ENCODE assay signal across 7 mouse cellular contexts in the genomic region with DNA sequence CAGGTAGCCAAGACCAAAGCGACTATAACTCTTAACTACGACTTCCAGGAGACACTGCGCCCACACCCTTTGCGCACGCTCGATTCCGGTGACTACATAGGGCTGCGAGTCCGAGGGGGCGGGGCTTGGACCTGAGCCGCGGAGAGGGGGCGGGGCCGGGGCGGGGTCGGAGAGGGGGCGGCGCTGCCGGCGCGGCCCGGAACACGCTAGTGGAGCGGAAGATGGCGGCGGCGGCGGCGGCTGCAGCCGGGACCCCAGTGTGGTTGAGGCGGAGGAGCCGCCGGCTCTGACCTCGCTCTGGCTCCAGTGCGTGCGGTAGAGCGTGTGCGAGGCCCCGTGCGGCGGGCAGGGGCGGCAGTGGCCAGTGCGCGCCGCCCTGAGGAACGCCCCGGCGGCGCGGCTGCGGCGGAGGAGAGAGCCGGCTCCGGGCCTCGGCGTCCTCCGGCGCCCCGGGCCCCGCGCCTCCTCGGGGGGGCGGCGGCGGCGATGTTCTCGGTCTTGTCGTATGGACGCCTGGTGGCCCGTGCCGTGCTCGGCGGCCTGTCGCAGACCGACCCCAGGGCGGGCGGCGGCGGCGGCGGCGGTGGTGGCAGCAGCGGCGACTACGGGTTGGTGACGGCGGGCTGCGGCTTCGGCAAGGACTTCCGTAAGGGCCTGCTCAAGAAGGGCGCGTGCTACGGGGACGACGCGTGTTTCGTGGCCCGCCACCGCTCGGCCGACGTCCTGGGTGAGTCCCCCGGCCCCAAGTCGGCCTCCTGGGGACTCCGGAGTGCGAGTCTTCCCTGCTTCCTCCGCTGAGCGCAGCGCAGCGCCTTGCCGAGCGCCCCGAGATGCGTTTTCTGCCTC. TPM values are rescaled to one million over a fixed set of nuclear protein-coding genes. Genes with fewer than 3 reads are reported as not detected.
DNase-seq lines count a peak whose midpoint lies in the region; ATAC-seq lines count a peak whose summit lies in the region.

A gene (plus strand): TSS at position 183 of the 846 bp plus-strand sequence.

- H3K4me2 ChIP-seq in intestine, embryonic 16.5 days (ENCODE audit: low read depth, low read length) = peak within 1 kb of the TSS; percentile 88
- H3K4me2 ChIP-seq in midbrain, embryonic 11.5 days = peak within 1 kb of the TSS; percentile 98

- no peaks in the 10 kb centered on the region for H3K36me3 ChIP-seq in intestine, embryonic 16.5 days (ENCODE audit: control insufficient read depth, insufficient read depth, low read length)
- H3K36me3 ChIP-seq in midbrain, embryonic 11.5 days (ENCODE audit: control insufficient read depth, insufficient read depth, low read length) = no peaks in the 10 kb centered on the region

- H3K9ac ChIP-seq in intestine, embryonic 16.5 days (ENCODE audit: low read depth, low read length) = peak within 1 kb of the TSS; percentile 95
- peak within 1 kb of the TSS; percentile 88 for H3K9ac ChIP-seq in midbrain, embryonic 11.5 days (ENCODE audit: low read length)

- H3K27me3 ChIP-seq in intestine, embryonic 16.5 days (replicated peaks; ENCODE audit: control insufficient read depth, insufficient read depth, low read length) = no peaks in the 10 kb centered on the region
- no peaks in the 10 kb centered on the region for H3K27me3 ChIP-seq in midbrain, embryonic 11.5 days (ENCODE audit: control insufficient read depth, insufficient read depth, low read length)

- peaks cover 22% of the 10 kb centered on the region for H3K4me1 ChIP-seq in intestine, embryonic 16.5 days (ENCODE audit: control insufficient read depth, insufficient read depth, low read length)
- H3K4me1 ChIP-seq in midbrain, embryonic 11.5 days (ENCODE audit: control insufficient read depth, insufficient read depth, low read length) = peaks cover 15% of the 10 kb centered on the region

- intact Hi-C loops in left cerebral cortex, postnatal 36 days (cut with DNase I) = loop anchor here (5.0 kb wide), 1 partner anchor 33 kb away; no protein-coding TSS in a partner anchor

- H3K4me3 ChIP-seq in intestine, embryonic 16.5 days (ENCODE audit: low read length) = peak within 1 kb of the TSS; percentile 93
- H3K4me3 ChIP-seq in midbrain, embryonic 11.5 days (ENCODE audit: low read depth, low read length) = peak within 1 kb of the TSS; percentile 99

- H3K27ac ChIP-seq in intestine, embryonic 16.5 days (ENCODE audit: low read length) = peak within 1 kb of the TSS; percentile 64
- H3K27ac ChIP-seq in midbrain, embryonic 11.5 days (ENCODE audit: low read depth, low read length) = peak within 1 kb of the TSS; percentile 78

- peak; percentile 80 for ATAC-seq in intestine, embryonic 16.5 days
- peak; percentile 96 for ATAC-seq in midbrain, embryonic 11.5 days (ENCODE audit: low FRiP score)

- under 1% methylated on average over 98 of the region's 114 CpGs for WGBS in intestine, embryonic 16.5 days
- under 1% methylated on average over 87 of the region's 114 CpGs for WGBS in midbrain, embryonic 11.5 days

- peak; percentile 93 for DNase-seq in adrenal gland, adult 2 months
- peak; percentile 86 for DNase-seq in embryo, embryonic 11.5 days (ENCODE audit: low read depth, low spot score)
- DNase-seq in gastrocnemius, postnatal 4 days (ENCODE audit: low spot score in 2 of 2) = peak; percentile 88 to 92
- DNase-seq in left cerebral cortex, postnatal 36 days (ENCODE audit: low spot score in 2 of 2) = peak; percentile 84 to 87
- peak; percentile 99 for DNase-seq in midbrain, embryonic 11.5 days (ENCODE audit: low spot score, missing footprints)
- peak; percentile 94 for DNase-seq in skeletal muscle tissue, adult 2 months (ENCODE audit: low read depth, low spot score)

- H3K9me3 ChIP-seq in intestine, embryonic 16.5 days (ENCODE audit: control insufficient read depth, low read length) = no peaks in the 10 kb centered on the region
- H3K9me3 ChIP-seq in midbrain, embryonic 11.5 days (ENCODE audit: control insufficient read depth, low read length) = no peaks in the 10 kb centered on the region

RNA-seq across cellular contexts. Expression of the gene that starts here (rescaled TPM):
- total RNA-seq in adrenal gland, adult 2 months (2021) = 10 to 100 TPM; 52.0 to 63.4 TPM
- 46.3 and 57.5 TPM in 2 replicates for polyA plus RNA-seq in adrenal gland, adult 2 months (2012; rRNA removed)
- 10 to 100 TPM; 16.6 to 17.0 TPM for total RNA-seq in gastrocnemius, postnatal 4 days (2021)
- polyA plus RNA-seq in intestine, embryonic 16.5 days (2015; fragmentation: Nextera tagmentation; extraction: Ambion mirVana) = 6.8 and 9.9 TPM in 2 replicates
- total RNA-seq in left cerebral cortex, postnatal 36 days (2021) = 10 to 100 TPM; 39.1 to 42.7 TPM
- 7.6 and 8.8 TPM in 2 replicates for polyA plus RNA-seq in midbrain, embryonic 11.5 days (2014; fragmentation: Nextera tagmentation; extraction: Ambion mirVana)

Comparison
In these comparisons a context has a peak if more than half of its experiments do, and no peak if none do; other contexts are left out.
1. Peak in every context shown above with its lines: DNase-seq, ATAC-seq, H3K4me3 ChIP-seq and H3K27ac ChIP-seq.